Mouse (Mus musculus) hindbrain, embryonic 13.5 days (tissue): ENCODE results near the gene Prph2. TPM values are rescaled to one million over a fixed set of nuclear protein-coding genes. Genes with fewer than 3 reads are reported as not detected.
A peak's percentile ranks its signal among the peaks of the same experiment; 100 is the strongest.

Experiments used
- ATAC-seq: fragments of 200-750 bp; cut with Nextera tagmentation; 2 replicates; pipeline ENCODE4 v1.8.0; 2017; ENCODE audit warnings: moderate TSS enrichment; ENCODE audit not compliant: low FRiP score
- H3K27ac ChIP-seq: fragments of 300-500 bp; sonication (generic); 2 replicates; pipeline ENCODE4 v1.5.1; 2015; ENCODE audit warnings: inconsistent platforms, mild to moderate bottlenecking, moderate library complexity
- H3K27me3 ChIP-seq: fragments of 300-500 bp; sonication (generic); 2 replicates; pipeline ENCODE4 v1.6.1; 2015; ENCODE audit warnings: mild to moderate bottlenecking, inconsistent platforms
- H3K36me3 ChIP-seq: fragments of 300-500 bp; sonication (generic); 2 replicates; pipeline ENCODE4 v1.6.1; 2015; ENCODE audit warnings: mild to moderate bottlenecking, inconsistent platforms
- H3K4me1 ChIP-seq: fragments of 300-500 bp; sonication (generic); replicated peaks from 2 replicates; pipeline ENCODE4 v1.6.1; 2015; ENCODE audit warnings: inconsistent platforms
- H3K4me2 ChIP-seq: fragments of 300-500 bp; sonication (generic); 2 replicates; pipeline ENCODE4 v1.6.1; 2015; ENCODE audit warnings: inconsistent platforms, mild to moderate bottlenecking, moderate library complexity
- H3K4me3 ChIP-seq: fragments of 300-500 bp; sonication (generic); 2 replicates; pipeline ENCODE4 v1.5.1; 2015; ENCODE audit warnings: mild to moderate bottlenecking, inconsistent platforms
- H3K9ac ChIP-seq: fragments of 300-500 bp; sonication (generic); 2 replicates; pipeline ENCODE4 v1.6.1; 2015; ENCODE audit warnings: mild to moderate bottlenecking, inconsistent platforms
- H3K9me3 ChIP-seq: fragments of 300-500 bp; sonication (generic); 2 replicates; pipeline ENCODE4 v1.6.1; 2016; ENCODE audit warnings: inconsistent platforms
- WGBS: fragments of 180-500 bp; shearing (Covaris S2); methylation state at CpG from one replicate; pipeline ENCODE4 v1.1.7; 2015; 5-methylcytosine and 5-hydroxymethylcytosine counted together
- polyA plus RNA-seq: library from polyadenylated mRNA; unstranded; fragments of >200 nt; fragmentation: Nextera tagmentation; extraction: Ambion mirVana; gene quantifications from 2 replicates; pipeline ENCODE4 v1.2.1, GENCODE M21; 2015

The Prph2 gene
- polyA plus RNA-seq, 1 experiment from 2014 or later = not detected

GRCm38 (mm10) chr17:46897221-46897950 is 12.9 kb upstream of the Prph2 start:
- Histone ChIP-seq H3K27me3 (no peaks in the 10 kb centered on the region), H3K9ac (no peak overlapping the region), H3K4me3 (no peak overlapping the region), H3K36me3 (peaks cover 3% of the 10 kb centered on the region), H3K4me1 (peaks cover 20% of the 10 kb centered on the region), H3K9me3 (no peaks in the 10 kb centered on the region), H3K4me2 (no peak overlapping the region), H3K27ac (no peak overlapping the region)
- 56% methylated on average over 13 of the region's 13 CpGs for WGBS
- ATAC-seq = no peak

DNA sequence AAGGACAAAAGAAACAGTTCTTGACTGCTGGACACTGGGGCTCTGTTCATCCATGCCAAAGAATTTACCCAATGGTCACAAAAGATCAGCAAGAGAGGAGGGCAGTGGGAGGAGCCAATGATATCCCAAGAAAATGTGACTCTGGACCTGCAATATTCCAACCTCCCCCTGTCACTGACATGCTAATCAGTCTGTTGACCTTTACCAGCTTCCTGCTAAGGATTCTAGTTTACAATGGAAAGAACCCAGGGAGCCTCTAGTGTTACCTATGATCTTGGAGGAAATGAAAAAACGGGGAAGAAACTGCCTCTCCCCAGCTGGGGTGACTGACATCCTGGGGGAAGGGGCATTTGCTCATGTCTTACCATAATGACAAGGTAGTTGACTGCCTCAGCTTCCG is 9.3 kb upstream of the Prph2 start:
- Histone ChIP-seq H3K27me3 (no peaks in the 10 kb centered on the region), H3K27ac (no peak overlapping the region), H3K4me3 (no peak overlapping the region), H3K9me3 (no peaks in the 10 kb centered on the region), H3K9ac (no peak overlapping the region), H3K4me1 (peaks cover 3% of the 10 kb centered on the region; the same call in 1 of the 2 replicates), H3K36me3 (no peaks in the 10 kb centered on the region), H3K4me2 (no peak overlapping the region)
- WGBS = 55% methylated on average over 2 of the region's 2 CpGs
- ATAC-seq = no peak

DNA sequence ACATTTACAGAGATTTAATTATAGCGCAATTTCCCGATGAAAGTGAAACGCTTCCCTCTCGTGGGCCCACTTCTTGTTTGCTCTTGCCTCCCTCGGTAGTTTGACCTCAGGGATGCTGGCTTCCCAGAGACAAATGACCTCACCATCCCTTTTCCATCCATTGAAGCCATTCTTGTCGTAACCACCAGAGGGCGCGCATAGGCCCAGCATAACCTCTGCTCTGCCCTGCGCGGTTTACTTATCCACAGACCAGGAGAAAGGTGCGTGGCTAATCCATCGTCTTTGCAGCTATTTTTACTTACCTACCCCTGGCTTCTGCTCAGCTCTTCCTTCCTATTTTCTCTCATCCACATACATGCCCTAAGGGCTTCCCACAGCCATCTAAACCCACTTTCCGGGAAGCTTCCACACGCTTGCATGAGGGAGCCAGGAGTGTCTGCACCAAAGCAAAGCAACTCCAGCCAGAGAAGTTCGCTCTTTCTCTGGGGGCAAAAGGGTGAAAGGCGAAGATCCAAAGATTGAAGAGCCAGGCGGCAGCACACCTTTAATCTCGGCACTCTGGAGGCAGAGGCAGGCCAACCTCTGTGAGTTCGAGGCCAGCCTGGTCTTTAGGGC is 6.3 kb upstream of the Prph2 start:
- Histone ChIP-seq H3K4me2 (no peak overlapping the region), H3K4me1 (no peaks in the 10 kb centered on the region; the same call in 1 of the 2 replicates), H3K4me3 (no peak overlapping the region), H3K9me3 (no peaks in the 10 kb centered on the region), H3K27ac (no peak overlapping the region), H3K9ac (0 out of 2 replicates have a peak overlapping the region, but pooled peaks have one; percentile 16), H3K27me3 (no peaks in the 10 kb centered on the region), H3K36me3 (no peaks in the 10 kb centered on the region)
- ATAC-seq = peak; percentile 72
- 23% methylated on average over 19 of the region's 19 CpGs for WGBS

DNA sequence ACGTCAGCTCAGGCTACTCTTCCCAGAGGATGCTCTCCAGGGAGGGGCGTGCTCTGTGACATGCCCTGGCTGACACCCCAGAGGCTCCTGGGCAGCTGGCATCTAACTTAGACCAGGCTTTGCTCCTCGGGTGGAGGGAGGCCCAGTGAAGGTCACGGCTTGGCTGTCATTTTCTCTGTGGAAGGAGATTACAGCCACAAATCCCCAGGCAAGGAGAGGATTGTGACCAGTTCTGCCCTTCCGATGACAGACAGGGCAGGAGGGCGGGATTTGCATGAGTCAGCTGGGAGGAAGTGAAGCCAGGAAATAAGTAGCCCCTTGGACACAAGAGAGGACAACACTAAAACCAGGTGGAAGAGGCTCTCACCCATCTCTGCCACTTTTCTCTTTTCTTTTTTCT is 2.1 kb downstream of the Prph2 start:
- peak overlapping the region; percentile 43; the same call in 1 of the 2 replicates for H3K9ac ChIP-seq
- H3K4me2 ChIP-seq = no peak overlapping the region
- H3K4me3 ChIP-seq = no peak overlapping the region
- H3K4me1 ChIP-seq = 0 out of 2 replicates have a peak, but pooled peaks cover 6% of the 10 kb centered on the region
- ATAC-seq = no peak
- H3K27ac ChIP-seq = no peak overlapping the region
- WGBS = 59% methylated on average over 6 of the region's 6 CpGs
- no peaks in the 10 kb centered on the region for H3K27me3 ChIP-seq
- H3K36me3 ChIP-seq = no peaks in the 10 kb centered on the region
- no peaks in the 10 kb centered on the region for H3K9me3 ChIP-seq

- no peak overlapping the region for H3K9ac ChIP-seq
- no peaks in the 10 kb centered on the region for H3K9me3 ChIP-seq
- ATAC-seq = no peak
- H3K4me2 ChIP-seq = no peak overlapping the region
- H3K4me1 ChIP-seq = 0 out of 2 replicates have a peak, but pooled peaks cover 8% of the 10 kb centered on the region
- no peak overlapping the region for H3K4me3 ChIP-seq
- WGBS = 80% methylated on average over 3 of the region's 3 CpGs
- H3K27ac ChIP-seq = no peak overlapping the region
- H3K36me3 ChIP-seq = no peaks in the 10 kb centered on the region
- H3K27me3 ChIP-seq = no peaks in the 10 kb centered on the region
Measured at GRCm38 (mm10) chr17:46915129-46915528, 4.9 kb downstream of the Prph2 start.

GRCm38 (mm10) chr17:46918951-46919350 is 8.7 kb downstream of the Prph2 start:
- Histone ChIP-seq H3K4me3 (no peak overlapping the region), H3K27ac (no peak overlapping the region), H3K36me3 (no peaks in the 10 kb centered on the region), H3K27me3 (no peaks in the 10 kb centered on the region), H3K4me2 (no peak overlapping the region), H3K9me3 (no peaks in the 10 kb centered on the region), H3K9ac (peak overlapping the region; percentile 19; the same call in 1 of the 2 replicates), H3K4me1 (0 out of 2 replicates have a peak, but pooled peaks cover 2% of the 10 kb centered on the region)
- 52% methylated on average over 4 of the region's 4 CpGs for WGBS
- no peak for ATAC-seq

- H3K27me3 ChIP-seq = no peaks in the 10 kb centered on the region
- no peak overlapping the region for H3K4me3 ChIP-seq
- ATAC-seq = no peak
- H3K4me1 ChIP-seq = 0 out of 2 replicates have a peak, but pooled peaks cover 2% of the 10 kb centered on the region
- H3K27ac ChIP-seq = no peak overlapping the region
- no peaks in the 10 kb centered on the region for H3K36me3 ChIP-seq
- H3K9me3 ChIP-seq = no peaks in the 10 kb centered on the region
- no peak overlapping the region for H3K9ac ChIP-seq
- H3K4me2 ChIP-seq = no peak overlapping the region
- WGBS = 72% methylated on average over 6 of the region's 6 CpGs
Measured at GRCm38 (mm10) chr17:46920855-46921254, 10.6 kb downstream of the Prph2 start.

GRCm38 (mm10) chr17:46926192-46926591 is 15.9 kb downstream of the Prph2 start:
- Histone ChIP-seq H3K36me3 (peaks cover 38% of the 10 kb centered on the region), H3K27me3 (no peaks in the 10 kb centered on the region), H3K9ac (no peak overlapping the region), H3K27ac (no peak overlapping the region), H3K4me3 (no peak overlapping the region), H3K9me3 (no peaks in the 10 kb centered on the region), H3K4me1 (no peaks in the 10 kb centered on the region), H3K4me2 (no peak overlapping the region)
- 58% methylated on average over 6 of the region's 6 CpGs for WGBS
- ATAC-seq = no peak

DNA sequence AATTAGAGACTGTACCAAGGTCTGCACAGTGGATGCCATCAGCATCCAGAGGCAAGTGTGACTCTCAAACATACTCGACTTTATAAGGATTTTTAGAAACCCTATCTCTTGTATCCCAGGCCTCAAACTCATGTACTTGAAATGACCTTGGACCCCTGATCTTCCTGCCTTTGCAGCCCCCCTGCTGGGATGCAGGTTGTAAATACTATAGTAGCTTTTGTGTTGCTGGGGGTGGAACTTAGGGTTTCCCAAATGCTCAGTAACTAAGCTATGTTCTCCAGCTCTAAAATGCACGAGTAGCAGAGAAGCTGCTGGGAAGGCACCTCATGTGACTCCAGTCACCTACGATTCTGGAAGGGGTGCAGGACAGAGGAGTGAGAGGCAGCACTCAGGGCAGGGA is 16.7 kb downstream of the Prph2 start:
- H3K9ac ChIP-seq = no peak overlapping the region
- H3K9me3 ChIP-seq = no peaks in the 10 kb centered on the region
- H3K4me2 ChIP-seq = no peak overlapping the region
- no peak overlapping the region for H3K27ac ChIP-seq
- no peak for ATAC-seq
- no peaks in the 10 kb centered on the region for H3K4me1 ChIP-seq
- no peak overlapping the region for H3K4me3 ChIP-seq
- no peaks in the 10 kb centered on the region for H3K27me3 ChIP-seq
- 76% methylated on average over 3 of the region's 3 CpGs for WGBS
- H3K36me3 ChIP-seq = peaks cover 46% of the 10 kb centered on the region

DNA sequence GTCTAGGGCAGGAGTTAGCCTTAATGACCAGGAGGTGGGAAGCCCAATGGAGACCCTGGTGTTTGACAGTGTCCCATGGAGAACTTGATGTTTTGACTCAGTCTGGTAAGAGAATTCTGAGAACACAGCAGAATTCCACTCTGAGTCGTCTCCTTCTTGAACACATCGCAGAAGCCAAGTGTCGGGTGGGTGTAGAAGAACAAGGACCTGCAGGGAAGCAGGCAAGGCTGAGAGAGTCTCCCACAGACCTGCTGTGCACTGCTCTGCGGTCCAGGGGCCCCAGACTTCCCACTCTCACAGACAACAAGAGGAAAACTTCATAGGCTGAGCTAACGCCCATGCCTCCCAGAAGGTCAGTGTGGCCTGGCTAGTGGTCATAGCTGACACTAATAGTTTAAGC is 17.5 kb downstream of the Prph2 start:
- H3K9ac ChIP-seq = no peak overlapping the region
- no peaks in the 10 kb centered on the region for H3K4me1 ChIP-seq
- no peaks in the 10 kb centered on the region for H3K27me3 ChIP-seq
- no peak overlapping the region for H3K4me3 ChIP-seq
- peaks cover 54% of the 10 kb centered on the region for H3K36me3 ChIP-seq
- WGBS = over 99% methylated on average over 5 of the region's 5 CpGs
- no peak for ATAC-seq
- H3K27ac ChIP-seq = no peak overlapping the region
- H3K9me3 ChIP-seq = no peaks in the 10 kb centered on the region
- no peak overlapping the region for H3K4me2 ChIP-seq

DNA sequence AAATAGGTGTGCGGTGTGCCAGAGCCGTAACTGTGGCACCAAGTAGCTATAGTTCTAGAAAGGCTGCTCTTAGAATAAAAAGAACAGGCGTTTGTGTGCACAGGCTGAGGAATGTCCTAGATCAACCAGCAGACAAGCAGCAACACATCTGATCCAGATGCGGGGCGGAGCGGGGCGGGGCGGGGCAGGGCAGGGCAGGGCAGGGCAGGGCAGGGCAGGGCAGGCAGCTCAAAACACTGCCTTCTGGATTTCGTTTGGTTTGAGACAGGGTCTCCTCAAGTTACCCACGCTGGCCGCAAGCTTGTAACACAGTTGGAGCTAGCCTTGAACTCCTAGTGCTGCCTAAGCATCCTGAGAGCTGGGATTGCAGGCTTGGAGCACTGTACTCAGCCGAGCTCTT is 19.0 kb downstream of the Prph2 start:
- H3K27ac ChIP-seq = no peak overlapping the region
- H3K9ac ChIP-seq = no peak overlapping the region
- ATAC-seq = no peak
- no peaks in the 10 kb centered on the region for H3K9me3 ChIP-seq
- no peak overlapping the region for H3K4me3 ChIP-seq
- H3K4me1 ChIP-seq = no peaks in the 10 kb centered on the region
- no peaks in the 10 kb centered on the region for H3K27me3 ChIP-seq
- H3K36me3 ChIP-seq = peaks cover 69% of the 10 kb centered on the region
- H3K4me2 ChIP-seq = no peak overlapping the region
- 89% methylated on average over 12 of the region's 12 CpGs for WGBS

DNA sequence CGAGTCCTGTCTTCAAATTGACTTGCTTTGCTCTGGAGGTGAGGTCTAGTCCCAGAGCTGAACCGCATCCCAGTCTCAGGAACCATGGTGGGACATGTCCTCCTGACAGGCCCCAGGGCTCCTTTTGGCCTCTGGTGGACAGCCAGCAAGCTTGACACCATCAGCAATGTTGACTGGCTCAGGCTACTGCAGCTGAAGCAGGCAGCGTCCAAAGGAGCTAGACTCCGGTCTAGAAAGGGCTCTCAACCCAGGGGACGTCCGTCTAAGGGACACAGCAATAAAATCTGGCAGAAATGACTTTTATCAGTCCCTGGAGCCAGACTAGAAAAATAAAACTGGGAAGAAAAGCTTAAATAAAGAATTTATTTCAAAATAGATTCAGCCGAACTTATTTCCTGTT is 19.6 kb downstream of the Prph2 start:
- peaks cover 75% of the 10 kb centered on the region for H3K36me3 ChIP-seq
- no peak overlapping the region for H3K27ac ChIP-seq
- no peak for ATAC-seq
- no peaks in the 10 kb centered on the region for H3K27me3 ChIP-seq
- no peak overlapping the region for H3K9ac ChIP-seq
- H3K9me3 ChIP-seq = no peaks in the 10 kb centered on the region
- no peak overlapping the region for H3K4me2 ChIP-seq
- H3K4me3 ChIP-seq = no peak overlapping the region
- 92% methylated on average over 7 of the region's 7 CpGs for WGBS
- no peaks in the 10 kb centered on the region for H3K4me1 ChIP-seq

DNA sequence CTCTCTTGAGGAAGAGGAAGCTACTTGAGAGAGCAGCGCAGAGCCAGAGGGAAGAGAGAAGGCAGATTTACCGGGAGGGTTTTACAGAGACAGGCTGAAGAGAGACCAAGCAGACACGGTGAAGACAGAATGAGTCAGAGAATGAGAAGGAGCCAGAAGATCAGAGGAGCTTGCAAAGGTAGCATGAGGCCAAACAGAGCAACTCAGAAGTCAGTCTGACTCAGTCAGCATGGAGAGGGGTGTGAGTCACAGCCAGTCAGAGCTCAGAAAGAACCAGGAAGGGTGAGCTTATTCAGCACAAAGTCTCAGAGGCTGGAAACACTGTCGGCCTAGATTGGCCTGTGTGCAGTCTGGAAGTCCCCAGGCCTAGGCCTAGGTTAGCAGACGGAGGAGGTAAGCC is 22.7 kb downstream of the Prph2 start:
- 95% methylated on average over 5 of the region's 5 CpGs for WGBS

More for the DNA sequence above, 22.7 kb downstream of the Prph2 start:
- no peaks in the 10 kb centered on the region for H3K9me3 ChIP-seq
- no peak overlapping the region for H3K27ac ChIP-seq
- peaks cover 98% of the 10 kb centered on the region for H3K36me3 ChIP-seq
- H3K4me2 ChIP-seq = no peak overlapping the region
- no peaks in the 10 kb centered on the region for H3K4me1 ChIP-seq
- no peak overlapping the region for H3K9ac ChIP-seq
- H3K27me3 ChIP-seq = no peaks in the 10 kb centered on the region
- ATAC-seq = no peak
- no peak overlapping the region for H3K4me3 ChIP-seq
